Mouse (Mus musculus) limb, embryonic 11.5 days (tissue): ENCODE data around the gene Cadps2. TPM values are rescaled to one million over a fixed set of nuclear protein-coding genes. Genes with fewer than 3 reads are reported as not detected.

Source experiments
- ATAC-seq: fragments of 200-750 bp; cut with Nextera tagmentation; 2 replicates; pipeline ENCODE4 v1.8.0; 2017; ENCODE audit warnings: low read depth; ENCODE audit not compliant: insufficient number of reproducible peaks, low FRiP score, low TSS enrichment
- DNase-seq: peaks from one replicate; pipeline ENCODE4 v3.0.0-alpha.2; 2015; ENCODE audit warnings: low spot score
- H3K27ac ChIP-seq: fragments of 300-500 bp; sonication (generic); replicated peaks from 2 replicates; pipeline ENCODE4 v1.5.1; 2014; ENCODE audit warnings: low read depth, mild to moderate bottlenecking, low read length
- H3K27me3 ChIP-seq: fragments of 300-500 bp; sonication (generic); 2 replicates; pipeline ENCODE4 v1.6.1; 2014; ENCODE audit warnings: mild to moderate bottlenecking, low read length, mixed read lengths; ENCODE audit not compliant: control insufficient read depth, insufficient read depth
- H3K36me3 ChIP-seq: fragments of 300-500 bp; sonication (generic); 2 replicates; pipeline ENCODE4 v1.6.1; 2014; ENCODE audit warnings: mild to moderate bottlenecking, low read length, moderate library complexity, mixed read lengths; ENCODE audit not compliant: control insufficient read depth, insufficient read depth
- H3K4me1 ChIP-seq: fragments of 300-500 bp; sonication (generic); 2 replicates; pipeline ENCODE4 v1.6.1; 2014; ENCODE audit warnings: low read length, mixed read lengths; ENCODE audit not compliant: control insufficient read depth, insufficient read depth
- H3K4me2 ChIP-seq: fragments of 300-500 bp; sonication (generic); 2 replicates; pipeline ENCODE4 v1.6.1; 2014; ENCODE audit warnings: low read depth, mild to moderate bottlenecking, moderate library complexity; ENCODE audit not compliant: severe bottlenecking
- H3K4me3 ChIP-seq: fragments of 300-500 bp; sonication (generic); 2 replicates; pipeline ENCODE4 v1.5.1; 2014; ENCODE audit warnings: low read depth, low read length
- H3K9ac ChIP-seq: fragments of 300-500 bp; sonication (generic); 2 replicates; pipeline ENCODE4 v1.6.1; 2014; ENCODE audit warnings: mild to moderate bottlenecking, low read length
- H3K9me3 ChIP-seq: fragments of 300-500 bp; sonication (generic); 2 replicates; pipeline ENCODE4 v1.6.1; 2016; ENCODE audit warnings: low read length; ENCODE audit not compliant: control insufficient read depth
- WGBS: fragments of 180-500 bp; shearing (Covaris S2); extraction: QIAGEN DNeasy Blood & Tissue Kit; methylation state at CpG from one replicate; pipeline ENCODE4 v1.1.7; 2014; 5-methylcytosine and 5-hydroxymethylcytosine counted together
- polyA plus RNA-seq: library from polyadenylated mRNA; unstranded; fragments of >200 nt; fragmentation: Nextera tagmentation; extraction: Ambion mirVana; gene quantifications from 2 replicates; pipeline ENCODE4 v1.2.1, GENCODE M21; 2014

The Cadps2 gene
- polyA plus RNA-seq, 1 experiment from 2014 or later: 3.3 TPM

GRCm38 (mm10) chr6:23740010-23740409, 99.2 kb downstream of the Cadps2 start:
- Histone ChIP-seq H3K36me3 (no peaks in the 10 kb centered on the region), H3K4me1 (no peaks in the 10 kb centered on the region), H3K27ac (no peak overlapping the region), H3K4me3 (no peak overlapping the region), H3K9me3 (no peaks in the 10 kb centered on the region), H3K27me3 (no peaks in the 10 kb centered on the region), H3K4me2 (no peak overlapping the region), H3K9ac (no peak overlapping the region)
- 79% methylated on average over 5 of the region's 5 CpGs for WGBS
- DNase-seq: no peak
- ATAC-seq: no peak

GRCm38 (mm10) chr6:23732750-23733149, 106.5 kb downstream of the Cadps2 start:
- ATAC-seq: no peak
- Histone ChIP-seq H3K36me3 (no peaks in the 10 kb centered on the region), H3K9me3 (no peaks in the 10 kb centered on the region), H3K27ac (no peak overlapping the region), H3K4me3 (no peak overlapping the region), H3K4me1 (no peaks in the 10 kb centered on the region), H3K9ac (no peak overlapping the region), H3K4me2 (no peak overlapping the region), H3K27me3 (no peaks in the 10 kb centered on the region)
- no peak for DNase-seq
- 28% methylated on average over 3 of the region's 3 CpGs for WGBS

DNA sequence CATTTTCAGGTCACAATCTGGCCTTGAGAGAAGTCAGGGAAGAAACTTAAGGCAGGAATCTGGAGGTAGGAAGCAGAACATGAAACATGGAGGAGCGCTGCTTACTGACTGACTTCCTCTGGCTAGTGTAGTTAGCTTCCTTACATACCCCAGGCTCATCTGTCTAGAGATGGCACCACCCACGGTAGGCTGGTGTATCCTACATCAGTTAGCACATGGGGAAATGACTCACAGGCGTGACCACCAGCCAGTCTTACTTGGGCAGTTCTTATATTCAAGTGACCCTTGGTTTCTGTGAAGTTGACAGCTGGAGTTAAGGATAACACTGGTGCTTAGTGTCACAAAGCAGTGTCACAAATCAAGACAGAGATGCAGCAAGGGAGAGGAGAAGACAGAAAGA, 110.6 kb downstream of the Cadps2 start:
- Histone ChIP-seq H3K9ac (no peak overlapping the region), H3K4me3 (no peak overlapping the region), H3K4me2 (no peak overlapping the region), H3K27me3 (no peaks in the 10 kb centered on the region), H3K27ac (no peak overlapping the region), H3K4me1 (no peaks in the 10 kb centered on the region), H3K9me3 (no peaks in the 10 kb centered on the region), H3K36me3 (no peaks in the 10 kb centered on the region)
- 79% methylated on average over 3 of the region's 3 CpGs for WGBS
- DNase-seq: no peak
- ATAC-seq: no peak

DNA sequence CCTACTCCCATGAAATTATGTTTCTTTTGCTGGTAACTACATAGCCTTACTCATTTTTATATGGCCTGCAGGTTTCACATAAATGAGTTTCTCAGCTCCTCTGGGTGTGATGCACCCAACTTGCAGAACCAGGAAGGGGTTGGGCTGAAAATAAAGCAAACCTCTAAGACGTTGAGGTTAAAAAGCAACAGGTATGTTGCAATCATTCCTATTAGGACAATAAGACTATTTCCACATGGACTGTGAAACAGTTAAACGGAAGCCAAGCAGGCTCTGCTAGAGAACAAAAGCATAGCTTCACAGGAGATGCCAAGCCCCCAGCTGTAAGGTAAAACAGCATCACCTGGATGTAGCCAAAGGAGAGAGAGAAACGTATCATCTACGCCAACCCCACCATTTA, 115.5 kb downstream of the Cadps2 start:
- DNase-seq (no peak), ATAC-seq (no peak)
- 84% methylated on average over 4 of the region's 4 CpGs for WGBS
- Histone ChIP-seq H3K9ac (no peak overlapping the region), H3K36me3 (no peaks in the 10 kb centered on the region), H3K4me3 (no peak overlapping the region), H3K27me3 (no peaks in the 10 kb centered on the region), H3K27ac (no peak overlapping the region), H3K9me3 (no peaks in the 10 kb centered on the region), H3K4me1 (no peaks in the 10 kb centered on the region), H3K4me2 (no peak overlapping the region)

DNA sequence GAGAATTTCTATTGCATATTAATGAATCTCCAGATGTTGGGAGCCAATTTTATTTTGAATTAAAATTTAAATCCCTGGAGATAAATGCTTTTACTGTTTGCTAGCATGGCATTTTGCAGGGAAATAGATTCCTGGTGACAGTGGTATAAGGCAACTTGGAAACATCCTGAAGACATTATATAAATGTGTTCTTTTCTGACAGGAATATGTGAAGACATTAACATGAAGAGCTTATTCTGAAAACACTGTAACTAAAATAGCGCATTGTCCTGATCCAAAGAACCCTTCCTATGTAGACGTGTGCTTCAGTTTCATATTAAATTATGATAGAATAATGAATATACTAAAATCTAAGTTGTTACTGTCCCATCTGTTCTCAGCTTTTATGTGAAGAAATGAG, 118.8 kb downstream of the Cadps2 start:
- Histone ChIP-seq H3K4me2 (no peak overlapping the region), H3K27ac (no peak overlapping the region), H3K9me3 (no peaks in the 10 kb centered on the region), H3K36me3 (no peaks in the 10 kb centered on the region), H3K9ac (no peak overlapping the region), H3K4me3 (no peak overlapping the region), H3K27me3 (no peaks in the 10 kb centered on the region), H3K4me1 (no peaks in the 10 kb centered on the region)
- no peak for ATAC-seq
- no peak for DNase-seq
- 94% methylated on average over 2 of the region's 2 CpGs for WGBS

GRCm38 (mm10) chr6:23707506-23707905, 131.7 kb downstream of the Cadps2 start:
- Histone ChIP-seq H3K9me3 (no peaks in the 10 kb centered on the region), H3K36me3 (no peaks in the 10 kb centered on the region), H3K27me3 (no peaks in the 10 kb centered on the region), H3K4me1 (no peaks in the 10 kb centered on the region), H3K27ac (no peak overlapping the region), H3K4me2 (no peak overlapping the region), H3K4me3 (no peak overlapping the region), H3K9ac (no peak overlapping the region)
- DNase-seq: no peak
- no peak for ATAC-seq
- WGBS: 85% methylated on average over 3 of the region's 3 CpGs

DNA sequence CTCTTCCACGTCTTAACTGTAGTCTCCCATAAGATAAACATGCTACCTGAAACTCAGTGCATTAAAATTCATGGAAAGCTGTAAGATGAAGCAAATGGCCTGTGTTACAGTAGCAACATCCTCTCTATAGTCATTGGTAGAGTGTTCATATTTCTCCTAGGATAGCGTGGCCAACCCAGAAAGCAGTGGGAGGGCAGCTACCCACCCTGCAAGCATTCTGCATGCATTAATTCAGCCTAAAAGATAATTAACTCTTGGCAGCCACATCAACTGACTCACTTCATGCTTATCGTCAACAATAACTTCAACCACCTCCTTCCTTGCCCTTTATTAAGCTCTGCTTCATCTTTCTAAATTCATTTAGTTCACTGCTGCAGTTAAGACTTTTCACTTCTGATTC, 138.3 kb downstream of the Cadps2 start:
- Histone ChIP-seq H3K27ac (no peak overlapping the region), H3K4me2 (no peak overlapping the region)
- ATAC-seq: no peak

GRCm38 (mm10) chr6:23678172-23678571, 161.0 kb downstream of the Cadps2 start:
- H3K4me1 ChIP-seq: no peaks in the 10 kb centered on the region
- H3K36me3 ChIP-seq: no peaks in the 10 kb centered on the region
- no peak overlapping the region for H3K9ac ChIP-seq
- H3K4me3 ChIP-seq: no peak overlapping the region
- no peak overlapping the region for H3K4me2 ChIP-seq
- ATAC-seq (no peak), DNase-seq (no peak)
- 81% methylated on average over 1 of the region's 1 CpGs for WGBS
- no peak overlapping the region for H3K27ac ChIP-seq
- H3K27me3 ChIP-seq: no peaks in the 10 kb centered on the region
- H3K9me3 ChIP-seq: no peaks in the 10 kb centered on the region

More for the DNA sequence above, 138.3 kb downstream of the Cadps2 start:
- no peak for DNase-seq
- Histone ChIP-seq H3K9ac (no peak overlapping the region), H3K27me3 (no peaks in the 10 kb centered on the region), H3K4me1 (no peaks in the 10 kb centered on the region), H3K36me3 (no peaks in the 10 kb centered on the region), H3K9me3 (no peaks in the 10 kb centered on the region), H3K4me3 (no peak overlapping the region)
- WGBS: 77% methylated on average over 3 of the region's 3 CpGs

GRCm38 (mm10) chr6:23655036-23655435, 184.2 kb downstream of the Cadps2 start, which contains the start of gene Rnf148:
Gene Rnf148 (minus strand): TSS chr6:23655136.
- WGBS: 96% methylated on average over 2 of the region's 2 CpGs
- Histone ChIP-seq H3K27ac (no peak within 1 kb of the TSS), H3K4me3 (no peak within 1 kb of the TSS), H3K4me1 (no peaks in the 10 kb centered on the region), H3K27me3 (no peaks in the 10 kb centered on the region), H3K36me3 (no peaks in the 10 kb centered on the region), H3K9me3 (no peaks in the 10 kb centered on the region), H3K9ac (no peak within 1 kb of the TSS), H3K4me2 (no peak within 1 kb of the TSS)
- no peak for ATAC-seq
- no peak for DNase-seq
